Mouse (Mus musculus): ENCODE measurements at regions not wholly inside any gene's neighbourhood (a gene's known extent, or its start where the extent isn't known, plus 50 kb on each side); places are given as distances from the start of the nearest gene placed in this dataset.

DNA sequence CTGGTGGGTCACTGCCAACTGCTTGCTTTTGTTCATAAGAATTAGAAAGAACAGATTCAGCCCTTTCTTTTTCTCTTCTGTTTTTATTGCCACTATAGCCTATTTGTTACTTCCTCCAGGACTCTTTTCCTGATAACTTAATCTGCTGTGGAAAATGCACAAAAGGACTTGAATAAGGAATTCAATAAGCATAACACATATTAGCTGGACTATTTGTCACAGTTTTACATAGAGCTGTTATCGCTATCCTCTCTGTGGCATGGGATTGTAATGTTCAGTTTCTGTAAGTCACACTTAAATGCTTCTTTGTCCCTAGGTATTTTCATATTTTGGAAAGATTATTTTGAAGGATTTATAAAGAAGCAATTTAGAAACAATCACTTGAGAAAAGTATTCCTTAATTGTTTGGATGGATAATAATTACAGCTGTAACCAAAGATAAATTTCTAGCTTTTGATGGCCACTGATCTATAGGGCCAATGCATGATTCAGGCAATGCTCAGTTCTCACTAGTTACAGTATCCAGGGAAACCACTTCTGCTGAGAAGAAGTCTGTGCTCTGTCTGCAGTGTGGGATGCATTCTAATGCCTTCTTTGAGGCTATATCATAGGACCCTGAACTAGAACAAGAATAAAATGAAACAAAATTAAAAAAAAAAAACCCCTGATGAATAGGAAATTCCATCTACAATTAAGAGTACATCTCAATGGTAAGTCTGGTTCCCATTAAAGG, 1243.1 kb upstream of the Got2 start:
- ATAC-seq (ENCODE audit: low FRiP score, low TSS enrichment) (no peak; the same call in 1 of the 2 replicates), DNase-seq (peak; percentile 47)
- no peak overlapping the region for H3K4me2 ChIP-seq (ENCODE audit: low read length)
- H3K4me1 ChIP-seq (ENCODE audit: control insufficient read depth, insufficient read depth, low read length): no peaks in the 10 kb centered on the region
- H3K27ac ChIP-seq (replicated peaks; ENCODE audit: low read depth, low read length): no peak overlapping the region
- H3K4me3 ChIP-seq (replicated peaks; ENCODE audit: low read depth, low read length): no peak overlapping the region
- 22% methylated on average over 1 of the region's 1 CpGs for WGBS
- H3K9ac ChIP-seq (replicated peaks; ENCODE audit: low read length): no peak overlapping the region
- no peaks in the 10 kb centered on the region for H3K36me3 ChIP-seq (ENCODE audit: control insufficient read depth, insufficient read depth, low read length)
- no peaks in the 10 kb centered on the region for H3K9me3 ChIP-seq (ENCODE audit: control insufficient read depth, low read length)
- no peaks in the 10 kb centered on the region for H3K27me3 ChIP-seq (ENCODE audit: control insufficient read depth, insufficient read depth, low read length)

- no peak for DNase-seq
- WGBS: 50% methylated on average over 2 of the region's 2 CpGs
- Histone ChIP-seq H3K4me1 (ENCODE audit: control insufficient read depth, insufficient read depth, low read length) (no peaks in the 10 kb centered on the region), H3K9me3 (ENCODE audit: control insufficient read depth, low read length) (no peaks in the 10 kb centered on the region), H3K9ac (replicated peaks; ENCODE audit: low read length) (no peak overlapping the region), H3K27me3 (ENCODE audit: control insufficient read depth, insufficient read depth, low read length) (no peaks in the 10 kb centered on the region), H3K4me3 (replicated peaks; ENCODE audit: low read depth, low read length) (no peak overlapping the region), H3K36me3 (ENCODE audit: control insufficient read depth, insufficient read depth, low read length) (no peaks in the 10 kb centered on the region), H3K27ac (replicated peaks; ENCODE audit: low read depth, low read length) (no peak overlapping the region), H3K4me2 (ENCODE audit: low read length) (no peak overlapping the region)
- ATAC-seq (ENCODE audit: low FRiP score, low TSS enrichment): no peak
Measured at GRCm38 (mm10) chr8:97130827-97131226, 1242.5 kb upstream of the Got2 start.

GRCm38 (mm10) chr8:97108719-97109391, 1220.5 kb upstream of the Got2 start:
- Histone ChIP-seq H3K36me3 (ENCODE audit: control insufficient read depth, insufficient read depth, low read length) (no peaks in the 10 kb centered on the region), H3K9ac (replicated peaks; ENCODE audit: low read length) (no peak overlapping the region), H3K4me1 (ENCODE audit: control insufficient read depth, insufficient read depth, low read length) (no peaks in the 10 kb centered on the region), H3K27ac (replicated peaks; ENCODE audit: low read depth, low read length) (no peak overlapping the region), H3K9me3 (ENCODE audit: control insufficient read depth, low read length) (no peaks in the 10 kb centered on the region), H3K27me3 (ENCODE audit: control insufficient read depth, insufficient read depth, low read length) (no peaks in the 10 kb centered on the region), H3K4me3 (replicated peaks; ENCODE audit: low read depth, low read length) (no peak overlapping the region), H3K4me2 (ENCODE audit: low read length) (no peak overlapping the region)
- ATAC-seq (ENCODE audit: low FRiP score, low TSS enrichment): no peak
- WGBS: 46% methylated on average over 4 of the region's 4 CpGs
- peak; percentile 31 for DNase-seq
